Mouse (Mus musculus): ENCODE measurements at regions not wholly inside any gene's neighbourhood (a gene's known extent, or its start where the extent isn't known, plus 50 kb on each side); places are given as distances from the start of the nearest gene placed in this dataset.
A peak's percentile ranks its signal among the peaks of the same experiment; 100 is the strongest.

DNA sequence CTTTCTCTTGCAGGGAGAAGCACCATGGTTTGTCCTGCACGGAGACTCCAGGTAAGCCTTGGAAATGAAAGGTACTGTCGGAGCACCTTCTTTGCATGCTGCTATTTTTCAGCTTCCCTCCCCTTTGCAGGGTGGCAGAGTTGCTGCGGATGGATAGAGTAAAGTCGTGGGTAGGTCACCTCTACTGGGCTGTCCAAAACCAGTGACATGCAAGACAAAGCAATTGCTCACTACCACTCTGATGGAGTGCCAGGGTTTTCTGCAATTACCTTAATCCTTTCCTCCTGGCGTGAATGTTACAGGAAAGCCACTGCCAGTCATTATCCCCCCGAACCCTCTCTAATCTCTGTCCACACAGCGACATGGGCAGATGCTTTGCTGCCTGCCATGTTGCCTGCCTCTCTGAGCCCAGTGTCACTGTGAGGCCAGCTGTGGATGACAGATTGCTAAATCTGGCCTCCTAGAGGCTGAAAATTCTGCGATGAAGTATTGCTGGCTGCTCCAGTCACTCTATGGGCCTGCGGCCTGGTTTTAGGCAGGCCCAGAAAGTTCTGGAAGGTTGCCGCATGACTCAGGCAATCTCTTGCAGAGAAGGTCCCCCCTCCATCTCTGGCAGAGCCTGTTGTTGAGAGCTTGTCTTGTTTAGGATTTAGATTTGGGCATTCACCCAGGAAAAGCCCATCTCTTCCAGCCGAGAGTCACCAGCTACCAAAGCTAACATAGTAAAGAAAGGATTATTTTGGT, 54.1 kb upstream of the Sod3 start:
- DNase-seq (ENCODE audit: low read depth) = no peak

DNA sequence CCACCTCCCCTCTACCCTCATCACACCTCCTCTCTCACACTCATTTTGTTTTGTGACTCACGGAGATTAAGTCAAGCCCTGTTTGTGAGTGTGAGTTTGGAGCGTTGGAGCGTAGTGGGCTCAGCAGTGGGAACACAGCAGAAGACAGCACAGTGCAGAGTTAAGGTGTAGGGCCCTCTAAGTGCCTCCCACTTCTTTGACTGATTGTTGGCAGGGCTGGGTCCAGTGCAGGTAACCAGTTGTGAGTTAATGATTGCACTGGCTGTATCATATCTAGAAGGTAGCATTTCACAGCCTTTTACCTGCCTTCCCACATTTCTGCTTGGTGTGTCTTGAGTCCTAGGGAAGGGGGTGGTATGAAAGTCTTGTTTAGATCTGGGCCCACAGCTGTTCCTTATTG, 67.3 kb upstream of the Sod3 start:
- no peak for DNase-seq (ENCODE audit: low read depth)

DNA sequence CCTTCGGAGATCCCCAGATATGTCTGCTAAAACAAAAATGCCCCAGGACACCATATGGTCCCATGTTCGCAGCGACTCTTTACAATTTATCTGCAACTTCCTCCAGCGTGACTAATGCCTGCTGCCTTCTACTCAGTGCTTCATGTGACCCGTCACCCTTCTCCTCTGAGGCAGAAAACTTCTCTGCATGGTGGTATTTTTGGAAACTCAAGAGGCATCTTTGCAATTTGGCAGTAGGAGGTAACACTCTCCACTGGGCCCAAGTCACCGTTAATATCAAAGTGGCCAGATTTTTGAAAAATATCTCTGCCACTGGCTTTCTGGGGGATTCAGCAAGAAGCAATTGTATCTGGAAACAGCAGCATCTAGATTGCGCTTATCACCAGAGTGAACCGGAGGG, 69.1 kb upstream of the Sod3 start:
- no peak for DNase-seq (ENCODE audit: low read depth)

DNA sequence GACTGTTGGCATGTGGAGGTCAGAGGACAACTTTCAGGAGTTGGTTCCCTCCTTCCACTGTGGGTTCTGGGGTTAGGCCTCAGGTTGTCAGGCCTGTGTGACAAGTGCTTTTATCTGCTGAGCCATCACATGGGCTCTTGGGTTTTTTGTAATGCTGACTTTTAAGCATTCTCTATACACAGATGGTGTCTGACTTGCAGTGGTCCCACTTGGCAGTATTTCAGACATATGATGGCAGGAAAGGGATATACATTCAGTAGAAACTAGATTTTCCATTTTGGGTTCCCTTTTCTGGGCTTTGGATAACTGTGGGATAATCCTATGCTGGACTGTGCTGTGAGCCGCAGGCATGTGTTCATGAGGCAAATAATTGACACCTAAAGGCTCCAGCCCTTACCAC, 75.3 kb upstream of the Sod3 start:
- no peak for DNase-seq (ENCODE audit: low read depth)

DNA sequence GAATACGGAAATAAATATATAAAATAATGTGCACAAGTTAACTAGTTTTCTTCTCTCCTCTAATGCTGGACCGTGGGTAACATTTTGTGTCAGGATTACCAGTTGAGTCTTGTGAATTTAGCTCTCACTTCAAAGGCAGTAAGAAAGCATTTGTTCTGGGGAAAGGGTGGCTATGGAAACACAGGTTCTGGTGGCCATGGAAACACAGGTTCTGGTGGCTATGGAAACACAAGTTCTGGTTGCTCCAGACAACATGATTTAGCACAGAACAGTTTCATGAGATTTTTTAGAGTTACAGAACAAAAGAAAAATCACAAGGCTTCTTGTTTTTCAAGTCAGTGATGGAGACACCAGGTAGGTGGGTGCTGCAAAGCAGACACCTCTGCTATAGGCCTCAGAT, 82.7 kb upstream of the Sod3 start:
- no peak for DNase-seq (ENCODE audit: low read depth)

DNA sequence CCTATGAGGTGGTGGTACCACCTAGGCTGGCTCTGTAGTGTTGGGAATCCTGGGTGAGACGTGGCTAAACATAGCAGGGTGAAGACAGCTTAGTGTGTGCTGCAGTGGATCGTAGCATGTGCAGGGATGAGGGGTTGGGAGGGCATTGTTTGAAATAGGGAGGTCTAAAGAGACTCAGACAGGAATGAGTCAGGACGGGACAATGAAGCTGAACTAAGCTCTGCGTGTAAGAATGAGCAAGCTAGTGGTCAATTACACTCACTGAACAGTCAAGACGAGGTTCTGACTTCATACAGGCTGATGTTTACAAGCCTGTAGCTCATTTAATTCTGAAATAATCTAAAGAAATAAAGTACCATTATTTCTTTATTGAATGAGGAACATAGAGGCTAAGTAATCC, 85.5 kb upstream of the Sod3 start:
- no peak for DNase-seq (ENCODE audit: low read depth)

DNA sequence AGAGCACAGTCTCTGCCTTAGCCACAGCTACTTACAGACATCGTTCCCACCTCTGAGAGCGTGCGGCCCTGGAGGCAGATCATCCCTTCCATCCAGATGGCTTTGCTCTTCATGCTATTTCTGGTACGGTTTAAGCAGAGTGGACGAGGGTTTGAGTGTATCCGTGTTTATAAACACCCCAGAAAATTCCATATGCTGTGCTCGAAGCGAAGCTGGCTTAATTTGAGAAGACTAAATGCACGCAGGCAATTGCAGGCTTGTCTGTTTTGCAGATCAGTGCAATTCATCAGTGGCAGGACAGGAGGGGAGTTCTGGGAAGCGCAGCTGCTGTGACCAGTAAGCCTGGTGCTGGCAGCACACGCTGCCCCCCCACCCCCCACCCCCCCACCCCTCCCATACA, 72.9 kb upstream of the Dhx15 start:
- no peak for DNase-seq (ENCODE audit: low read depth)

DNA sequence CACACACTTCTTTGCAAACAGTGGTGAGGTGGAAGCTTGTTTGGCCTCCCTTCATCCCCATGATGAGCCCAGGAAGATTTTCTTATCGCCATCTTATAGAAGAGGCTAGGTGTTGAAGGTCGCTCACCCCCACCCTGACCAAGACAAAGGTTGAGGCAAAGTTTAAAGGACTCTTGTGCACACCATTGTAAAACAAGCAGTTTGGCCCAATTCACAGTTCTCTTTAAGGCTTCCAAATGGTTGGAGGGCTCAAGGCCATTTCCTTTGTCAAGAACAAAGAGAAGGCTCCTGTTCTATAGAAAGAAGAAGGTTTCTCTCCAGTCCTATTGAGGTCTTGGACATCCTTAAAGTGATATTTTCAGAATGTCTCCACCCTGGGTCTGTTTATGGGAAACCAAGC, 67.8 kb upstream of the Dhx15 start:
- no peak for DNase-seq (ENCODE audit: low read depth)

DNA sequence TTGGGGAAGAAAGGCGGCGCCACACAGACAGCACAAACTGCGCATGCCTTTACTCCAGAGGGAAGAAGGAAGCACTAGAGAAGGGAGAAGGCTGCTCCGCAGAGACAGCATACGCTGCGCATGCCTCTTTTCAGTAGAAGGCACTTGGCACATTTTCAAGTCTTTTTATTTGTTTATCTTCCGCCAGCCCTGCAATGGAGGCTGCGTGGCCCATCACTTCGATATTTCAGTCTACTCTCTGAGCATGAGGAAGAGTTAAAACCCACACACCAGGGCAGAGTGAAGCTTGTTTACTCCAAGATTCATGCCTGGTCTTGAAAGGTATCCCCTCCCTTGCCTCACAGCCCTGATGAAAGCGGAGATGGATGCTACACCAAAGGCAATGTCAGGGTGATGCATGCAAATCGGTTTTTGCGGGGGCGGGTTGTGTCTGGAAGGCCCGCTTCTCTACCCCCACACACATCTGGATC, 64.3 kb upstream of the Dhx15 start:
- DNase-seq (ENCODE audit: low read depth) = no peak

DNA sequence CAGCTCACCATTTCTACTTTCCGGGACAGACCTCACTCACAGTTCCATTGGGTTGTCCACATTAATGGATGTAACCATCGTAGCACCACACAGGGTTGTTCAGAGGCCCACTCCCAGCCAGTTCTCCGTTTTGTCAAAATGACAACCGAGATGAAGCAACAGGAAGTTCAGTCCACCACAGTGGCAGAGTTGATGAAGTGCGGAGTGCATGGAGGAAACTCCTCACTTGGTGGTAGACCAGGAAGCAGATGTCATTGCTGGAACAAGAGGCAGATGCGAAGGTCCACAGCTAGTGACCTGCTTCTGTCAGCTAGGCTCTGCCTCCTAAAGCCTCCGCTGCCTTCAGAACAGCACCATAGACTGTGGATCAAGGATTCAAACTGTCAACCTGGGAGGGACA, 59.5 kb upstream of the Dhx15 start:
- DNase-seq (ENCODE audit: low read depth) = no peak

DNA sequence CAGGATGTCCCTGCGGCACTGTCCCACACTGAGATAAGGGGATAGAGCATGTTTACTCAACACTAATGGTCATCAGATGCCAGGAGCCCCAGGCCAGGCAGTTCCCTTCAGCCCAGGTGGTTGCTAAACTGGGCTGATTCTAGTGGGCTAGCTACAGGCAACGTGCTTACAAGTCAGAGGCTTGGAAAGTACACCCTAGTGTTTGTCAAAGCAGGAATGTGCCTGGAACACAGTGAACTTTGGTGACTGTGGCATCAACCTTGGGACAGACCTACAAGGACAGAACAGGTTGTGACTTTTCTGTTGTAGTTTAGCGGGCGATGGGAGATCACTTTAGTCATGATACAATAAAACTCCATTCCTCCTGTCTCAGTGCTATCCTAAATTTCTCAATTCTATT, 53.6 kb upstream of the Dhx15 start:
- DNase-seq (ENCODE audit: low read depth) = no peak

DNA sequence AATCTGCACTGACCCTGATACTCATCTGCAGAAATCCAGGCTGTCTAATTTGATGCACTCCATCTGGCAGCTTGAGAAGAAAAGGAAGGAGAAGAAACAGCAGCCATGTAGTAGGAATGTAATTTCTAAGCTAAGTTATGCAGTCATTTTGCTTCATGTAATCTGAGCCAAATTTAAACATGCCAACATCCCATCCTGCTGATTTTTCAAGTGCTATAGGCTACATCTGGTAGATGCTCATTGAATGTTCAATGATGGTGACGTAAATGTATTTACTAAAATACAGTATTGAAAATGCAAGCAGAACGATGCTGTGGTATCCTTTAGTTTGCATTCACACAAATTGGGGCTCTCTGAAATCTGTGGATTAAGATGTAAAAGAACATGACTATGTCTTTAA, 52.1 kb upstream of the Dhx15 start:
- no peak for DNase-seq (ENCODE audit: low read depth)

DNA sequence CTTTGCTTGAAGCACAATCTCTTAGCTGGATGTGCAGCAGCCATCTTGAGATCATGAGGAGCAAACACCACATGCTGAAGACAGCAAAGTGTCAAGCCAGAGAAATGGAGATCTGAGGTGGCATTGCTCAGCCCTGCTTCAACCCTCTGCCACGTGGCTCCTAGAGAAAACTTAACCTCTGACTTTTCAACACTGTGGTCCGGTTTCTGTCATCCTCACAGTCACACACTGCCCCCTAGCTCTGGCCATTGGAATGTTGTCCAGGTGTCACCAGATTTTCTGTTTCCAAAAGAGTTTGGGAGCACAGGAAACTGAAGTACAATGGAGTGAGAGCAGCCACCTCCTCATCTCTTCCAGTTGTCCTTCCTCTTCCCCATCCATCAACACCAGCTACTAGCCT, 50.2 kb upstream of the Dhx15 start:
- peak; percentile 24 for DNase-seq (ENCODE audit: low read depth)
